25 mouse cellular contexts compared by ENCODE assay signal in genomic region chr1:143984988-143985625, GRCm38 (mm10). TPM values are rescaled to one million over a fixed set of nuclear protein-coding genes. Genes with fewer than 3 reads are reported as not detected.
A peak's percentile ranks its signal among the peaks of the same experiment; 100 is the strongest.
DNase-seq lines count a peak whose midpoint lies in the region; ATAC-seq and TF ChIP-seq lines count a peak whose summit lies in the region.
"Had no signal": no experiment of that assay in that cellular context is flagged by ENCODE, and none has a peak within 500 bp of the region (broad histone marks: within the 10 kb centered on the region; RNA-seq: fewer than 3 reads in every experiment).

No protein-coding gene starts in this region.

- no peak for TF ChIP-seq CTCF in bone marrow macrophage, adult 2 months (IDR thresholded peaks at IDR 0.05; ENCODE audit: low read depth, low read length)

- DNase-seq in heart, adult 11 months = peak; percentile 78
- DNase-seq in heart, adult 9 months (ENCODE audit: low spot score in 2 of 2) = no peak
- peak; percentile 76 for DNase-seq in adrenal gland, adult 8-10 months
- no peak for DNase-seq in neural tube, embryonic 10.5 days (ENCODE audit: extremely low spot score, low spot score)
- DNase-seq in kidney, postnatal 14 days = no peak
- DNase-seq: cerebellum, adult 2 months; cerebellum, postnatal 36 days; gastrocnemius, postnatal 10 days; heart, adult 18-20 months; heart, postnatal 14 days; kidney, adult 11 months; kidney, postnatal 4 days; right cerebral cortex, postnatal 25 days; thymus, postnatal 14 days had no signal

- ATAC-seq in megakaryocyte, adult 5-6 weeks (ENCODE audit: poor library complexity, severe bottlenecking) = peak; percentile 64
- ATAC-seq: forebrain, embryonic 14.5 days; midbrain, embryonic 13.5 days had no signal

- H3K27ac ChIP-seq in bone marrow macrophage, adult 2 months (ENCODE audit: insufficient read depth, low read depth, low read length) = peak overlapping the region; percentile 64
- H3K27ac ChIP-seq: embryonic facial prominence, embryonic 15.5 days; heart, embryonic 13.5 days; hindbrain, embryonic 12.5 days; kidney, embryonic 15.5 days; liver, embryonic 14.5 days; lung, embryonic 15.5 days; midbrain, embryonic 13.5 days; neural tube, embryonic 15.5 days had no signal

- TF ChIP-seq POLR2A in bone marrow macrophage, adult 2 months (IDR thresholded peaks at IDR 0.05; ENCODE audit: borderline replicate concordance, low read depth, low read length) = no peak

- peaks cover 25% of the 10 kb centered on the region for H3K4me1 ChIP-seq in bone marrow macrophage, adult 2 months (ENCODE audit: control insufficient read depth, insufficient read depth, low read length)
- H3K4me1 ChIP-seq: embryonic facial prominence, embryonic 15.5 days; heart, embryonic 13.5 days; hindbrain, embryonic 12.5 days; kidney, embryonic 15.5 days; lung, embryonic 15.5 days; neural tube, embryonic 15.5 days had no signal

- H3K4me3 ChIP-seq in bone marrow macrophage, adult 2 months (ENCODE audit: insufficient read depth, low read length) = no peak overlapping the region
- H3K4me3 ChIP-seq: embryonic facial prominence, embryonic 15.5 days; heart, embryonic 13.5 days; hindbrain, embryonic 12.5 days; kidney, embryonic 15.5 days; lung, embryonic 15.5 days; midbrain, embryonic 13.5 days; neural tube, embryonic 15.5 days had no signal

RNA-seq across cellular contexts. Expression of gene Rgs2, which starts 18.9 kb away (rescaled TPM):
- 100 to 1,000 TPM; 180 to 417 (median 331) TPM for total RNA-seq in adrenal gland, adult 8-10 months (2022)
- 180 and 194 TPM in 2 replicates for polyA plus RNA-seq in bone marrow macrophage, adult 2 months (2012; ENCODE audit: insufficient read depth, insufficient read length, missing spikeins)
- total RNA-seq in megakaryocyte, adult 5-6 weeks (2015) = 474 and 499 TPM in 2 replicates
- 300 and 347 TPM in 2 replicates for total RNA-seq in megakaryocyte, adult 5-6 weeks (2017)

Comparison
In these comparisons a context has a peak if more than half of its experiments do, and no peak if none do; other contexts are left out.
1. DNase-seq: peak in heart, adult 11 months (single experiment) and adrenal gland, adult 8-10 months (single experiment); none in heart, adult 9 months (0 of 2), neural tube, embryonic 10.5 days (single experiment) and kidney, postnatal 14 days (single experiment).